Mouse (Mus musculus) thymus, adult 2 months (tissue): ENCODE results near the gene Enho.

Source experiments
- CTCF ChIP-seq: fragments of 200-500 bp; IDR thresholded peaks from 2 replicates; pipeline ENCODE4 v1.5.1; 2012; ENCODE audit warnings: mild to moderate bottlenecking, control low read depth, low read length, moderate library complexity, borderline replicate concordance; ENCODE audit not compliant: control insufficient read depth, poor library complexity, insufficient read depth; ENCODE audit errors: extremely low read depth
- POLR2A ChIP-seq: fragments of 200-500 bp; IDR thresholded peaks from 2 replicates; pipeline ENCODE4 v1.6.1; 2012; ENCODE audit warnings: mild to moderate bottlenecking, low read length, control low read depth, moderate library complexity; ENCODE audit not compliant: control insufficient read depth, poor library complexity, insufficient read depth; ENCODE audit errors: extremely low read depth

DNA sequence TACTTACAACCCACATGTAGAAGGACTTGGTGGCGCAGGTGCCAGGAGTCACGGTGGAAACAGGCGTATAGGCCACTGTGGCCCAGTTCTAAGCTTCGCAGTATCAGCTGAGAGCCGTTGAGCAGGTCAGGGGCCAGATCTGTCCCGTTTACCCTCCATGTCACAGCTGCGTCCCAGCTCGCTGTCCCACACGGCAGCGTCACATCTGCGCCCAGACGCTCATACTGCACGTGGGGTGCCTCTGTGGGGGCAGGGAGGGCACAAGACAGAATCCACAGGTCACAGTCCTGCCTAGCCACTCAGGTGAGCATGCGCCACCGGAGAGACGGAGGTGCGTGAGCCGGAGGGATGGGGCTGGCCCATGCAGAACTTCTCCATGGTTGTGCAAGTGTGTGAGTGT is 30.7 kb upstream of the Enho start:
- TF ChIP-seq POLR2A (no peak), CTCF (no peak)
